Mouse (Mus musculus): Measurements from ENCODE around the gene Stx1a. TPM values are rescaled to one million over a fixed set of nuclear protein-coding genes. Genes with fewer than 3 reads are reported as not detected.

The Stx1a gene
- polyA plus RNA-seq, 1 experiment: 6.8 TPM

GRCm38 (mm10) chr5:135012671-135013441 is 10.4 kb upstream of the Stx1a start:
- peaks cover 17% of the 10 kb centered on the region for H3K4me1 ChIP-seq (ENCODE audit: control insufficient read depth, insufficient read depth, low read length)

GRCm38 (mm10) chr5:135015497-135015896 is 7.8 kb upstream of the Stx1a start:
- H3K27ac ChIP-seq (ENCODE audit: control insufficient read depth, insufficient read depth, low read depth, low read length): no peak overlapping the region
- H3K27me3 ChIP-seq (ENCODE audit: control insufficient read depth, insufficient read depth, low read length): no peaks in the 10 kb centered on the region
- TF ChIP-seq CTCF (IDR thresholded peaks at IDR 0.05; ENCODE audit: control insufficient read depth, insufficient read depth, insufficient replicate concordance, low read depth, low read length) (peak; percentile 99), POLR2A (IDR thresholded peaks at IDR 0.05; ENCODE audit: control insufficient read depth, low read depth, low read length) (no peak)
- no peak overlapping the region for H3K4me3 ChIP-seq (ENCODE audit: control insufficient read depth, low read depth, low read length)
- no peaks in the 10 kb centered on the region; the same call in none of the 2 replicates for H3K4me1 ChIP-seq (ENCODE audit: control insufficient read depth, insufficient read depth, low read length)
- no peaks in the 10 kb centered on the region for H3K36me3 ChIP-seq (ENCODE audit: control insufficient read depth, insufficient read depth, low read length)

More at GRCm38 (mm10) chr5:135012671-135013441, 10.4 kb upstream of the Stx1a start:
- H3K36me3 ChIP-seq (ENCODE audit: control insufficient read depth, insufficient read depth, low read length): no peaks in the 10 kb centered on the region
- H3K27ac ChIP-seq (ENCODE audit: control insufficient read depth, insufficient read depth, low read depth, low read length): no peak overlapping the region
- H3K27me3 ChIP-seq (ENCODE audit: control insufficient read depth, insufficient read depth, low read length): no peaks in the 10 kb centered on the region
- H3K4me3 ChIP-seq (ENCODE audit: control insufficient read depth, low read depth, low read length): no peak overlapping the region
- no peak for TF ChIP-seq POLR2A (IDR thresholded peaks at IDR 0.05; ENCODE audit: control insufficient read depth, low read depth, low read length)
- TF ChIP-seq CTCF (IDR thresholded peaks at IDR 0.05; ENCODE audit: control insufficient read depth, insufficient read depth, insufficient replicate concordance, low read depth, low read length): peak; percentile 81; the same call in 1 of the 2 replicates

GRCm38 (mm10) chr5:135016224-135016759 is 7.0 kb upstream of the Stx1a start:
- TF ChIP-seq POLR2A (IDR thresholded peaks at IDR 0.05; ENCODE audit: control insufficient read depth, low read depth, low read length) (no peak), CTCF (IDR thresholded peaks at IDR 0.05; ENCODE audit: control insufficient read depth, insufficient read depth, insufficient replicate concordance, low read depth, low read length) (no peak)
- Histone ChIP-seq H3K27ac (ENCODE audit: control insufficient read depth, insufficient read depth, low read depth, low read length) (peak overlapping the region; percentile 48; the same call in 1 of the 2 replicates), H3K27me3 (ENCODE audit: control insufficient read depth, insufficient read depth, low read length) (no peaks in the 10 kb centered on the region), H3K4me3 (ENCODE audit: control insufficient read depth, low read depth, low read length) (no peak overlapping the region), H3K4me1 (ENCODE audit: control insufficient read depth, insufficient read depth, low read length) (no peaks in the 10 kb centered on the region; the same call in none of the 2 replicates), H3K36me3 (ENCODE audit: control insufficient read depth, insufficient read depth, low read length) (no peaks in the 10 kb centered on the region)

- Histone ChIP-seq H3K27me3 (ENCODE audit: control insufficient read depth, insufficient read depth, low read length) (no peaks in the 10 kb centered on the region; the same call in 1 of the 2 replicates), H3K4me1 (ENCODE audit: control insufficient read depth, insufficient read depth, low read length) (peaks cover 11% of the 10 kb centered on the region), H3K36me3 (ENCODE audit: control insufficient read depth, insufficient read depth, low read length) (no peaks in the 10 kb centered on the region), H3K4me3 (ENCODE audit: control insufficient read depth, low read depth, low read length) (no peak overlapping the region), H3K27ac (ENCODE audit: control insufficient read depth, insufficient read depth, low read depth, low read length) (no peak overlapping the region)
- TF ChIP-seq CTCF (IDR thresholded peaks at IDR 0.05; ENCODE audit: control insufficient read depth, insufficient read depth, insufficient replicate concordance, low read depth, low read length): no peak
- no peak for TF ChIP-seq POLR2A (IDR thresholded peaks at IDR 0.05; ENCODE audit: control insufficient read depth, low read depth, low read length)
Measured at GRCm38 (mm10) chr5:135021814-135022213, 1.5 kb upstream of the Stx1a start.

- Histone ChIP-seq H3K4me1 (ENCODE audit: control insufficient read depth, insufficient read depth, low read length) (peaks cover 26% of the 10 kb centered on the region), H3K27ac (ENCODE audit: control insufficient read depth, insufficient read depth, low read depth, low read length) (no peak overlapping the region), H3K27me3 (ENCODE audit: control insufficient read depth, insufficient read depth, low read length) (no peaks in the 10 kb centered on the region; the same call in 1 of the 2 replicates), H3K36me3 (ENCODE audit: control insufficient read depth, insufficient read depth, low read length) (no peaks in the 10 kb centered on the region), H3K4me3 (ENCODE audit: control insufficient read depth, low read depth, low read length) (no peak overlapping the region)
- TF ChIP-seq POLR2A (IDR thresholded peaks at IDR 0.05; ENCODE audit: control insufficient read depth, low read depth, low read length): no peak
- TF ChIP-seq CTCF (IDR thresholded peaks at IDR 0.05; ENCODE audit: control insufficient read depth, insufficient read depth, insufficient replicate concordance, low read depth, low read length): no peak
Measured at GRCm38 (mm10) chr5:135024665-135025224, 1.5 kb downstream of the Stx1a start.

GRCm38 (mm10) chr5:135025899-135026298 is 2.6 kb downstream of the Stx1a start:
- H3K4me1 ChIP-seq (ENCODE audit: control insufficient read depth, insufficient read depth, low read length): peaks cover 26% of the 10 kb centered on the region
- no peaks in the 10 kb centered on the region; the same call in 1 of the 2 replicates for H3K27me3 ChIP-seq (ENCODE audit: control insufficient read depth, insufficient read depth, low read length)
- no peak overlapping the region for H3K27ac ChIP-seq (ENCODE audit: control insufficient read depth, insufficient read depth, low read depth, low read length)
- no peaks in the 10 kb centered on the region for H3K36me3 ChIP-seq (ENCODE audit: control insufficient read depth, insufficient read depth, low read length)
- no peak overlapping the region for H3K4me3 ChIP-seq (ENCODE audit: control insufficient read depth, low read depth, low read length)
- TF ChIP-seq CTCF (IDR thresholded peaks at IDR 0.05; ENCODE audit: control insufficient read depth, insufficient read depth, insufficient replicate concordance, low read depth, low read length): no peak
- TF ChIP-seq POLR2A (IDR thresholded peaks at IDR 0.05; ENCODE audit: control insufficient read depth, low read depth, low read length): no peak

Data from testis, adult 2 months (tissue).